Mouse (Mus musculus) MEL (cell line): Measurements from ENCODE around the gene Rbm15. TPM values are rescaled to one million over a fixed set of nuclear protein-coding genes. Genes with fewer than 3 reads are reported as not detected.

Experiments used
- DNase-seq: peaks from one replicate; pipeline ENCODE4 v3.0.0; 2011; ENCODE audit warnings: low read depth, low spot score
- H3K27ac ChIP-seq: 2 replicates; pipeline ENCODE4 v1.5.1; 2012; ENCODE audit warnings: low read depth, mild to moderate bottlenecking, control low read depth, low read length, moderate library complexity; ENCODE audit not compliant: control insufficient read depth
- H3K27me3 ChIP-seq, 2 experiments: fragments of 150-350 bp in 1 of 2; sonication (generic) in 1 of 2; 2 replicates each; pipeline ENCODE4 v1.6.1; 2012; ENCODE audit warnings: low read length in 2 of 2, mild to moderate bottlenecking in 2 of 2, improper control_type of control experiment in 1 of 2, moderate library complexity in 1 of 2; ENCODE audit not compliant: insufficient read depth in 2 of 2, control insufficient read depth in 1 of 2
- H3K36me3 ChIP-seq, 2 experiments: 2 replicates each; pipeline ENCODE4 v1.6.1; 2012 to 2014; ENCODE audit warnings: low read length in 2 of 2, improper control_type of control experiment in 1 of 2, inconsistent platforms in 1 of 2, mild to moderate bottlenecking in 1 of 2; ENCODE audit not compliant: insufficient read depth in 2 of 2, control insufficient read depth in 1 of 2
- H3K4me1 ChIP-seq, 2 experiments: fragments of 150-350 bp in 1 of 2; sonication (generic) in 1 of 2; 2 replicates each; pipeline ENCODE4 v1.6.1; 2012; ENCODE audit warnings: low read length in 2 of 2, improper control_type of control experiment in 1 of 2, mild to moderate bottlenecking in 1 of 2; ENCODE audit not compliant: insufficient read depth in 2 of 2, control insufficient read depth in 1 of 2
- H3K4me3 ChIP-seq, 2 experiments: fragments of 150-350 bp in 1 of 2; sonication (generic) in 1 of 2; 2 replicates each; pipeline ENCODE4 v1.5.1; 2012; ENCODE audit warnings: low read depth in 2 of 2, low read length in 2 of 2, mild to moderate bottlenecking in 2 of 2, moderate library complexity in 2 of 2, control low read depth in 1 of 2, improper control_type of control experiment in 1 of 2; ENCODE audit not compliant: control insufficient read depth in 1 of 2, insufficient read depth in 1 of 2
- H3K79me2 ChIP-seq: 2 replicates; pipeline ENCODE4 v1.6.1; 2012; ENCODE audit warnings: mild to moderate bottlenecking, low read length, moderate library complexity; ENCODE audit not compliant: control insufficient read depth, poor library complexity, insufficient read depth
- H3K9ac ChIP-seq: 2 replicates; pipeline ENCODE4 v1.6.1; 2012; ENCODE audit warnings: low read depth, mild to moderate bottlenecking, control low read depth, low read length, moderate library complexity; ENCODE audit not compliant: control insufficient read depth, poor library complexity, severe bottlenecking
- H3K9me3 ChIP-seq: fragments of 150-350 bp; sonication (generic); replicated peaks from 2 replicates; pipeline ENCODE4 v1.6.1; 2012; ENCODE audit warnings: mild to moderate bottlenecking, low read length, improper control_type of control experiment, moderate library complexity; ENCODE audit not compliant: insufficient read depth
- BHLHE40 ChIP-seq: IDR thresholded peaks from 2 replicates; pipeline ENCODE4 v1.6.1; 2012; ENCODE audit warnings: low read depth, mild to moderate bottlenecking, inconsistent platforms, low read length, improper control_type of control experiment, borderline replicate concordance
- CHD1 ChIP-seq: IDR thresholded peaks from 2 replicates; pipeline ENCODE4 v1.6.1; 2012; ENCODE audit warnings: low read depth, mild to moderate bottlenecking, inconsistent platforms, low read length, improper control_type of control experiment
- CHD2 ChIP-seq: IDR thresholded peaks from 2 replicates; pipeline ENCODE4 v1.6.1; 2011; ENCODE audit warnings: low read length, improper control_type of control experiment
- CTCF ChIP-seq, 3 experiments: IDR thresholded peaks in 2 of 3; conservative IDR thresholded peaks in 1 of 3; 2 replicates each; pipeline ENCODE4 v1.5.1; 2011 to 2012; ENCODE audit warnings: low read length in 3 of 3, low read depth in 2 of 3, mild to moderate bottlenecking in 2 of 3, improper control_type of control experiment in 1 of 3, inconsistent platforms in 1 of 3, mixed read lengths in 1 of 3, moderate library complexity in 1 of 3; ENCODE audit not compliant: control insufficient read depth in 1 of 3, insufficient read depth in 1 of 3, poor library complexity in 1 of 3, severe bottlenecking in 1 of 3
- E2F4 ChIP-seq: IDR thresholded peaks from 2 replicates; pipeline ENCODE4 v1.6.1; 2011; ENCODE audit warnings: low read depth, low read length, improper control_type of control experiment, borderline replicate concordance
- ELF1 ChIP-seq: IDR thresholded peaks from 2 replicates; pipeline ENCODE4 v1.6.1; 2014; ENCODE audit warnings: low read depth, mild to moderate bottlenecking, inconsistent platforms, low read length, improper control_type of control experiment, moderate library complexity
- EP300 ChIP-seq, 2 experiments: IDR thresholded peaks; 2 replicates each; pipeline ENCODE4 v1.6.1; 2011; ENCODE audit warnings: improper control_type of control experiment in 2 of 2, low read length in 2 of 2, low read depth in 1 of 2, mild to moderate bottlenecking in 1 of 2
- ETS1 ChIP-seq: IDR thresholded peaks from 2 replicates; pipeline ENCODE4 v1.6.1; 2012; ENCODE audit warnings: low read depth, mild to moderate bottlenecking, inconsistent platforms, low read length, improper control_type of control experiment, moderate library complexity
- GATA1 ChIP-seq: IDR thresholded peaks from 2 replicates; pipeline ENCODE4 v1.6.1; 2011; ENCODE audit warnings: low read depth, low read length, improper control_type of control experiment
- HCFC1 ChIP-seq: IDR thresholded peaks from 2 replicates; pipeline ENCODE4 v1.6.1; 2012; ENCODE audit warnings: low read depth, mild to moderate bottlenecking, inconsistent platforms, low read length, improper control_type of control experiment, moderate library complexity
- JUND ChIP-seq: IDR thresholded peaks from 2 replicates; pipeline ENCODE4 v1.6.1; 2011; ENCODE audit warnings: low read depth, mild to moderate bottlenecking, improper control_type of control experiment, low read length
- MAFK ChIP-seq: IDR thresholded peaks from 2 replicates; pipeline ENCODE4 v1.6.1; 2011; ENCODE audit warnings: low read depth, mild to moderate bottlenecking, low read length, improper control_type of control experiment, borderline replicate concordance
- MAX ChIP-seq: IDR thresholded peaks from 2 replicates; pipeline ENCODE4 v1.6.1; 2011; ENCODE audit warnings: low read length, improper control_type of control experiment
- MAZ ChIP-seq: IDR thresholded peaks from 2 replicates; pipeline ENCODE4 v1.6.1; 2012; ENCODE audit warnings: low read depth, mild to moderate bottlenecking, inconsistent platforms, low read length, improper control_type of control experiment
- MEF2A ChIP-seq: IDR thresholded peaks from 2 replicates; pipeline ENCODE4 v1.6.1; 2014; ENCODE audit warnings: low read depth, mild to moderate bottlenecking, inconsistent platforms, low read length, improper control_type of control experiment; ENCODE audit not compliant: poor library complexity, insufficient replicate concordance, severe bottlenecking; ENCODE audit errors: extremely low read depth
- MYB ChIP-seq: IDR thresholded peaks from 2 replicates; pipeline ENCODE4 v1.6.1; 2011; ENCODE audit warnings: mild to moderate bottlenecking, low read depth, low read length, improper control_type of control experiment
- MYC ChIP-seq: IDR thresholded peaks from 2 replicates; pipeline ENCODE4 v1.6.1; 2011; ENCODE audit warnings: low read depth, mild to moderate bottlenecking, low read length, improper control_type of control experiment, moderate library complexity
- NELFE ChIP-seq: IDR thresholded peaks from 2 replicates; pipeline ENCODE4 v1.6.1; 2011; ENCODE audit warnings: low read depth, low read length, improper control_type of control experiment
- NRF1 ChIP-seq: IDR thresholded peaks from 2 replicates; pipeline ENCODE4 v1.6.1; 2014; ENCODE audit warnings: low read depth, mild to moderate bottlenecking, inconsistent platforms, low read length, improper control_type of control experiment, moderate library complexity; ENCODE audit not compliant: poor library complexity, insufficient read depth, severe bottlenecking
- POLR2A ChIP-seq, 2 experiments: IDR thresholded peaks; 2 replicates each; pipeline ENCODE4 v1.6.1; 2011 to 2012; ENCODE audit warnings: low read length in 2 of 2, mild to moderate bottlenecking in 2 of 2, control low read depth in 1 of 2, improper control_type of control experiment in 1 of 2, low read depth in 1 of 2, moderate library complexity in 1 of 2; ENCODE audit not compliant: control insufficient read depth in 1 of 2, insufficient read depth in 1 of 2, poor library complexity in 1 of 2
- POLR2AphosphoS2 ChIP-seq: IDR thresholded peaks from 2 replicates; pipeline ENCODE4 v1.6.1; 2011; ENCODE audit warnings: low read length, improper control_type of control experiment
- POLR2AphosphoS5 ChIP-seq: IDR thresholded peaks from 2 replicates; pipeline ENCODE4 v1.6.1; 2012; ENCODE audit warnings: low read depth, borderline replicate concordance, mild to moderate bottlenecking, inconsistent platforms, low read length, moderate library complexity, mixed read lengths
- RAD21 ChIP-seq: IDR thresholded peaks from 2 replicates; pipeline ENCODE4 v1.6.1; 2011; ENCODE audit warnings: mild to moderate bottlenecking, low read depth, low read length, improper control_type of control experiment
- RCOR1 ChIP-seq: IDR thresholded peaks from 2 replicates; pipeline ENCODE4 v1.6.1; 2012; ENCODE audit warnings: low read depth, mild to moderate bottlenecking, inconsistent platforms, low read length, improper control_type of control experiment
- SIN3A ChIP-seq: IDR thresholded peaks from 2 replicates; pipeline ENCODE4 v1.6.1; 2012; ENCODE audit warnings: low read length, improper control_type of control experiment, inconsistent platforms
- SMC3 ChIP-seq: IDR thresholded peaks from 2 replicates; pipeline ENCODE4 v1.6.1; 2011; ENCODE audit warnings: low read depth, low read length, improper control_type of control experiment
- TAL1 ChIP-seq: IDR thresholded peaks from 2 replicates; pipeline ENCODE4 v1.6.1; 2012; ENCODE audit warnings: mild to moderate bottlenecking, inconsistent platforms, low read length, moderate library complexity, mixed read lengths
- TBP ChIP-seq: IDR thresholded peaks from 2 replicates; pipeline ENCODE4 v1.8.0; 2011; ENCODE audit warnings: low read depth, low read length, improper control_type of control experiment
- TCF12 ChIP-seq: IDR thresholded peaks from 2 replicates; pipeline ENCODE4 v1.6.1; 2014; ENCODE audit warnings: low read depth, mild to moderate bottlenecking, inconsistent platforms, low read length, improper control_type of control experiment, moderate library complexity
- UBTF ChIP-seq: IDR thresholded peaks from 2 replicates; pipeline ENCODE4 v1.6.1; 2012; ENCODE audit warnings: low read depth, mild to moderate bottlenecking, inconsistent platforms, low read length, improper control_type of control experiment, moderate library complexity, borderline replicate concordance; ENCODE audit not compliant: insufficient read depth
- USF2 ChIP-seq, 2 experiments: IDR thresholded peaks; 2 replicates each; pipeline ENCODE4 v1.6.1; 2011 to 2012; ENCODE audit warnings: improper control_type of control experiment in 2 of 2, low read length in 2 of 2, borderline replicate concordance in 1 of 2, inconsistent platforms in 1 of 2, low read depth in 1 of 2, mild to moderate bottlenecking in 1 of 2; ENCODE audit not compliant: insufficient read depth in 1 of 2
- ZC3H11A ChIP-seq: IDR thresholded peaks from 2 replicates; pipeline ENCODE4 v1.6.1; 2012; ENCODE audit warnings: low read depth, mild to moderate bottlenecking, inconsistent platforms, low read length, improper control_type of control experiment
- ZKSCAN1 ChIP-seq: IDR thresholded peaks from 2 replicates; pipeline ENCODE4 v1.6.1; 2012; ENCODE audit warnings: low read depth, mild to moderate bottlenecking, inconsistent platforms, low read length, improper control_type of control experiment, moderate library complexity
- ZMIZ1 ChIP-seq: IDR thresholded peaks from 2 replicates; pipeline ENCODE4 v1.6.1; 2012; ENCODE audit warnings: low read depth, mild to moderate bottlenecking, inconsistent platforms, low read length, improper control_type of control experiment, moderate library complexity
- ZNF384 ChIP-seq: IDR thresholded peaks from 2 replicates; pipeline ENCODE4 v1.6.1; 2012; ENCODE audit warnings: low read depth, mild to moderate bottlenecking, inconsistent platforms, low read length, improper control_type of control experiment
- polyA plus RNA-seq, 2 experiments: library from polyadenylated mRNA; stranded (reverse) in 1 of 2; unstranded in 1 of 2; fragments of >175 nt in 1 of 2; fragments of >200 nt in 1 of 2; gene quantifications; 2 replicates each; pipeline versions ENCODE4 v1.2.1 to v1.2.4; 2012; ENCODE audit warnings: low replicate concordance in 2 of 2, low read depth in 1 of 2; ENCODE audit not compliant: insufficient read length in 2 of 2, insufficient read depth in 1 of 2, missing spikeins in 1 of 2
- total RNA-seq: library from RNA; depleted of rRNA; stranded (reverse); fragments of 300-350 nt; gene quantifications from 2 replicates; pipeline ENCODE4 v1.2.3, GENCODE M21; 2012; rRNA removed

Rbm15 gene
- total RNA-seq (29.4 and 33.1 TPM in 2 replicates), polyA plus RNA-seq (10 to 100 TPM in 1 of 2 experiments, not detected in 1; 18.1 TPM)

- Histone ChIP-seq H3K79me2 (peaks cover 38% of the 10 kb centered on the region), H3K9me3 (no peaks in the 10 kb centered on the region), H3K4me3 (peak within 1 kb of the TSS; percentile 62 to 95), H3K36me3 (peaks cover 12 to 13% of the 10 kb centered on the region in 2 experiments), H3K9ac (peak within 1 kb of the TSS; percentile 98), H3K27ac (peak within 1 kb of the TSS; percentile 95), H3K4me1 (peaks cover 0 to 1% of the 10 kb centered on the region in 2 experiments; a peak in 1 of 4 replicates), H3K27me3 (no peaks in the 10 kb centered on the region)
- peak; percentile 100 for DNase-seq
- TF ChIP-seq EP300 (IDR thresholded peaks at IDR 0.05; ENCODE audit: low read depth in 1 of 2, low read length in 2 of 2) (no peak; a peak in 1 of 4 replicates), CHD2 (peak; percentile 98), TAL1 (no peak), E2F4 (no peak), ZNF384 (no peak), MYB (no peak), ZKSCAN1 (no peak), SIN3A (peak; percentile 93), TCF12 (peak; percentile 29; the same call in 1 of the 2 replicates), MAX (peak; percentile 53; the same call in 1 of the 2 replicates), BHLHE40 (no peak), MYC (peak; percentile 93), USF2 (IDR thresholded peaks at IDR 0.05; ENCODE audit: borderline replicate concordance in 1 of 2, insufficient read depth in 1 of 2, low read depth in 1 of 2, low read length in 2 of 2) (no peak), CHD1 (no peak; the same call in 1 of the 2 replicates), TBP (peak; percentile 70), NELFE (peak; percentile 93), HCFC1 (peak; percentile 87), MAFK (no peak), ZMIZ1 (peak; percentile 75), JUND (no peak), RAD21 (no peak), SMC3 (no peak), ETS1 (no peak; the same call in 1 of the 2 replicates), MAZ (no peak), ELF1 (peak; percentile 67), POLR2A (IDR thresholded peaks at IDR 0.05; ENCODE audit: control insufficient read depth in 1 of 2, insufficient read depth in 1 of 2, low read depth in 1 of 2, low read length in 2 of 2, poor library complexity in 1 of 2) (peak; percentile 90 to 92), ZC3H11A (no peak), RCOR1 (no peak), POLR2AphosphoS5 (no peak), UBTF (no peak), GATA1 (no peak), NRF1 (peak; percentile 44; the same call in 1 of the 2 replicates), POLR2AphosphoS2 (peak; percentile 47; the same call in 1 of the 2 replicates), MEF2A (no peak), CTCF (IDR thresholded peaks at IDR 0.05 in 2 of 3, conservative IDR thresholded peaks at IDR 0.05 in 1 of 3; ENCODE audit: control insufficient read depth in 1 of 3, insufficient read depth in 1 of 3, low read depth in 2 of 3, low read length in 3 of 3, poor library complexity in 1 of 3, severe bottlenecking in 1 of 3) (0 out of 6 replicates have a peak, but pooled peaks of 1 of the 3 experiments have one; percentile 1)
Observed at GRCm38 (mm10) chr3:107333381-107334201, at the start of gene Rbm15. Gene Rbm15 (minus strand): TSS chr3:107333673.
